Mouse (Mus musculus): ENCODE results near the gene Wdr86. TPM values are rescaled to one million over a fixed set of nuclear protein-coding genes. Genes with fewer than 3 reads are reported as not detected.
"Not testable (repeated sequence)": the region's sequence is repeated elsewhere in the genome, so short reads cannot be mapped to it uniquely, and the experiment has no call there.

Wdr86 gene
- total and polyA plus RNA-seq, 2 experiments from 2014 or later = 2.8 to 5.1 TPM

DNA sequence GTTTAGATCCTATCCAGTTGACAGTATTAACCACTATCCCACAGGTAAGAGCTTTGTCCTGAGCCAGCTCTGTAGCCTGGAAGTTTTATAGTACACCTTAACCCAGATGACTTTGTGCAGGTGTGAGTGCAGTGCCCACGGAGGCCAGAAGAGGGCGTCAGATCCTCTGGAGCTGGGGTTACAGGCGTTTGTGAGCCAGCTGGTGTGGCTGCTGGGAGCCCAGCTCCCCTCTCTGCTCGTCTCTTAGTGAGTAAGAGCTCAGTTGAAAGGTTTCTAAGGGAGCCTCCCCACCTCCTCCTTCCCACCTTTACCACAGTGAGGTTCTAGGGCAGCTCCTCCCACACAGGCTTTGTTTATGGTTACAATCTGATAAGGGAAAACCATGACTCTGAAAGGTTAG is 46.2 kb upstream of the Wdr86 start:
- no peak overlapping the region for H3K9ac ChIP-seq (replicated peaks; ENCODE audit: low read depth, low read length)
- H3K4me3 ChIP-seq (ENCODE audit: low read depth, low read length) = no peak overlapping the region
- ATAC-seq (ENCODE audit: insufficient read depth, low read depth) = no peak
- no peak for DNase-seq (ENCODE audit: low spot score)
- no peaks in the 10 kb centered on the region for H3K27me3 ChIP-seq (ENCODE audit: control insufficient read depth, insufficient read depth, low read length)
- no peaks in the 10 kb centered on the region for H3K36me3 ChIP-seq (replicated peaks; ENCODE audit: control insufficient read depth, insufficient read depth, low read length)
- H3K4me1 ChIP-seq (ENCODE audit: control insufficient read depth, insufficient read depth) = 0 out of 2 replicates have a peak, but pooled peaks cover 5% of the 10 kb centered on the region
- WGBS = 65% methylated on average over 4 of the region's 4 CpGs
- no peaks in the 10 kb centered on the region for H3K9me3 ChIP-seq (replicated peaks; ENCODE audit: control insufficient read depth, low read length)
- TF ChIP-seq EP300 (IDR thresholded peaks at IDR 0.05; ENCODE audit: low read depth) (no peak), CTCF (IDR thresholded peaks at IDR 0.05; ENCODE audit: low read depth) (no peak)
- H3K27ac ChIP-seq (ENCODE audit: low read depth) = no peak overlapping the region
- H3K4me2 ChIP-seq (ENCODE audit: low read depth, low read length) = no peak overlapping the region

GRCm38 (mm10) chr5:24774549-24774948 is 44.0 kb upstream of the Wdr86 start:
- not testable (repeated sequence) for ATAC-seq (ENCODE audit: insufficient read depth, low read depth); H3K9ac ChIP-seq (replicated peaks; ENCODE audit: low read depth, low read length); H3K27ac ChIP-seq (ENCODE audit: low read depth); H3K9me3 ChIP-seq (replicated peaks; ENCODE audit: control insufficient read depth, low read length); H3K27me3 ChIP-seq (ENCODE audit: control insufficient read depth, insufficient read depth, low read length); H3K4me1 ChIP-seq (ENCODE audit: control insufficient read depth, insufficient read depth); H3K4me2 ChIP-seq (ENCODE audit: low read depth, low read length); DNase-seq (ENCODE audit: low spot score); H3K4me3 ChIP-seq (ENCODE audit: low read depth, low read length); H3K36me3 ChIP-seq (replicated peaks; ENCODE audit: control insufficient read depth, insufficient read depth, low read length)
- 83% methylated on average over 16 of the region's 16 CpGs for WGBS

GRCm38 (mm10) chr5:24757816-24758215 is 27.3 kb upstream of the Wdr86 start, which contains the start of gene Crygn:
TSS of gene Crygn (minus strand) at chr5:24758008.
- TF ChIP-seq CTCF (IDR thresholded peaks at IDR 0.05; ENCODE audit: low read depth) (no peak), EP300 (IDR thresholded peaks at IDR 0.05; ENCODE audit: low read depth) (no peak)
- no peaks in the 10 kb centered on the region for H3K27me3 ChIP-seq (ENCODE audit: control insufficient read depth, insufficient read depth, low read length)
- H3K36me3 ChIP-seq (replicated peaks; ENCODE audit: control insufficient read depth, insufficient read depth, low read length) = no peaks in the 10 kb centered on the region
- no peak for DNase-seq (ENCODE audit: low spot score)
- WGBS = 47% methylated on average over 18 of the region's 18 CpGs
- H3K9ac ChIP-seq (replicated peaks; ENCODE audit: low read depth, low read length) = no peak within 1 kb of the TSS
- no peak for ATAC-seq (ENCODE audit: insufficient read depth, low read depth)
- H3K4me2 ChIP-seq (ENCODE audit: low read depth, low read length) = no peak within 1 kb of the TSS
- H3K4me3 ChIP-seq (ENCODE audit: low read depth, low read length) = no peak within 1 kb of the TSS
- H3K4me1 ChIP-seq (ENCODE audit: control insufficient read depth, insufficient read depth) = no peaks in the 10 kb centered on the region
- H3K9me3 ChIP-seq (replicated peaks; ENCODE audit: control insufficient read depth, low read length) = no peaks in the 10 kb centered on the region
- no peak within 1 kb of the TSS for H3K27ac ChIP-seq (ENCODE audit: low read depth)

GRCm38 (mm10) chr5:24756931-24757330 is 26.4 kb upstream of the Wdr86 start:
- 71% methylated on average over 3 of the region's 3 CpGs for WGBS
- DNase-seq (ENCODE audit: low spot score) (no peak), ATAC-seq (ENCODE audit: insufficient read depth, low read depth) (no peak)
- H3K9me3 ChIP-seq (replicated peaks; ENCODE audit: control insufficient read depth, low read length) = no peaks in the 10 kb centered on the region
- no peak for TF ChIP-seq EP300 (IDR thresholded peaks at IDR 0.05; ENCODE audit: low read depth)
- TF ChIP-seq CTCF (IDR thresholded peaks at IDR 0.05; ENCODE audit: low read depth) = no peak
- H3K4me3 ChIP-seq (ENCODE audit: low read depth, low read length) = no peak overlapping the region
- peaks cover 5% of the 10 kb centered on the region; the same call in 1 of the 2 replicates for H3K4me1 ChIP-seq (ENCODE audit: control insufficient read depth, insufficient read depth)
- no peak overlapping the region for H3K27ac ChIP-seq (ENCODE audit: low read depth)
- H3K27me3 ChIP-seq (ENCODE audit: control insufficient read depth, insufficient read depth, low read length) = no peaks in the 10 kb centered on the region
- H3K4me2 ChIP-seq (ENCODE audit: low read depth, low read length) = no peak overlapping the region
- H3K36me3 ChIP-seq (replicated peaks; ENCODE audit: control insufficient read depth, insufficient read depth, low read length) = no peaks in the 10 kb centered on the region
- H3K9ac ChIP-seq (replicated peaks; ENCODE audit: low read depth, low read length) = no peak overlapping the region

DNA sequence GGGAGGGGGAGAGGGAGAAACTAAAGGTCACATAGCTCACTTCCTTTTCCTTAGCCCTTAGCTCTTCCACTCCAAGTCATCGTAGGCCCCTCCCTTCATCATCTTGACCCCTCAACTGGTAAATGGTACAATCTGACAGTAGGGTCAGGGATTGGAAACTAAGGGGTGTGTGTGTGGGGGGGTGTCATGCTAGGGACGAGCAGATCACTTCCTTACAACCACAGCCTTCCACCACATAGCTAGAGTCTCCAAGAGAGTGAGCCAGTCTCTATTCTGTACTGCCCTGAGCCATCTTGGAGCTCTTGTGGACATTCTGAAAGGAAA is 21.6 kb upstream of the Wdr86 start:
- H3K9ac ChIP-seq (replicated peaks; ENCODE audit: low read depth, low read length) = peak overlapping the region; percentile 78; the same call in 1 of the 2 replicates
- peak overlapping the region; percentile 54 for H3K4me3 ChIP-seq (ENCODE audit: low read depth, low read length)
- H3K4me1 ChIP-seq (ENCODE audit: control insufficient read depth, insufficient read depth) = peaks cover 11% of the 10 kb centered on the region
- 5% methylated on average over 2 of the region's 2 CpGs for WGBS
- DNase-seq (ENCODE audit: low spot score) (peak; percentile 49), ATAC-seq (ENCODE audit: insufficient read depth, low read depth) (no peak)
- TF ChIP-seq EP300 (IDR thresholded peaks at IDR 0.05; ENCODE audit: low read depth) (no peak), CTCF (IDR thresholded peaks at IDR 0.05; ENCODE audit: low read depth) (no peak)
- H3K27ac ChIP-seq (ENCODE audit: low read depth) = peak overlapping the region; percentile 92
- H3K27me3 ChIP-seq (ENCODE audit: control insufficient read depth, insufficient read depth, low read length) = no peaks in the 10 kb centered on the region
- H3K4me2 ChIP-seq (ENCODE audit: low read depth, low read length) = peak overlapping the region; percentile 69
- no peaks in the 10 kb centered on the region for H3K9me3 ChIP-seq (replicated peaks; ENCODE audit: control insufficient read depth, low read length)
- H3K36me3 ChIP-seq (replicated peaks; ENCODE audit: control insufficient read depth, insufficient read depth, low read length) = no peaks in the 10 kb centered on the region
